Mouse (Mus musculus) lung, postnatal 10 days (tissue): ENCODE data around the gene Fam171a2.

ENCODE experiments used
- DNase-seq: peaks from one replicate; pipeline ENCODE4 v3.0.0; 2021

The Fam171a2 gene

GRCm38 (mm10) chr11:102408888-102409794, 38.3 kb downstream of the Fam171a2 start:
- no peak for DNase-seq

- peak; percentile 99 for DNase-seq
Measured at GRCm38 (mm10) chr11:102408344-102408876, 39.1 kb downstream of the Fam171a2 start.

- no peak for DNase-seq
Measured at GRCm38 (mm10) chr11:102407834-102408215, 39.7 kb downstream of the Fam171a2 start, which contains the start of gene Slc25a39. Slc25a39 (minus strand) TSS chr11:102407946.

GRCm38 (mm10) chr11:102406900-102407833, 40.3 kb downstream of the Fam171a2 start:
- DNase-seq = peak; percentile 94

- no peak for DNase-seq
Measured at GRCm38 (mm10) chr11:102406401-102406800, 41.1 kb downstream of the Fam171a2 start.

- DNase-seq = no peak
Measured at GRCm38 (mm10) chr11:102405544-102406285, 41.8 kb downstream of the Fam171a2 start.

- no peak for DNase-seq
Measured at GRCm38 (mm10) chr11:102404161-102405010, 43.1 kb downstream of the Fam171a2 start.

- no peak for DNase-seq
Measured at GRCm38 (mm10) chr11:102403657-102404056, 43.8 kb downstream of the Fam171a2 start.

- DNase-seq = no peak
Measured at GRCm38 (mm10) chr11:102401898-102402500, 45.5 kb downstream of the Fam171a2 start.

GRCm38 (mm10) chr11:102400513-102401084, 46.9 kb downstream of the Fam171a2 start:
- no peak for DNase-seq

- DNase-seq = no peak
Measured at GRCm38 (mm10) chr11:102399610-102400072, 47.8 kb downstream of the Fam171a2 start.

- DNase-seq = no peak
Measured at GRCm38 (mm10) chr11:102399107-102399506, 48.4 kb downstream of the Fam171a2 start.

GRCm38 (mm10) chr11:102398007-102398825, 49.3 kb downstream of the Fam171a2 start:
- peak; percentile 61 for DNase-seq

- DNase-seq = no peak
Measured at GRCm38 (mm10) chr11:102396671-102397141, 50.8 kb downstream of the Fam171a2 start.

GRCm38 (mm10) chr11:102396263-102396662, 51.2 kb downstream of the Fam171a2 start:
- no peak for DNase-seq

GRCm38 (mm10) chr11:102395250-102395649, 52.2 kb downstream of the Fam171a2 start:
- DNase-seq = no peak

- no peak for DNase-seq
Measured at GRCm38 (mm10) chr11:102394421-102395124, 52.9 kb downstream of the Fam171a2 start.

GRCm38 (mm10) chr11:102393719-102394420, 53.6 kb downstream of the Fam171a2 start:
- DNase-seq = no peak
